Mouse (Mus musculus): ENCODE measurements at regions not wholly inside any gene's neighbourhood (a gene's known extent, or its start where the extent isn't known, plus 50 kb on each side); places are given as distances from the start of the nearest gene placed in this dataset.

DNA sequence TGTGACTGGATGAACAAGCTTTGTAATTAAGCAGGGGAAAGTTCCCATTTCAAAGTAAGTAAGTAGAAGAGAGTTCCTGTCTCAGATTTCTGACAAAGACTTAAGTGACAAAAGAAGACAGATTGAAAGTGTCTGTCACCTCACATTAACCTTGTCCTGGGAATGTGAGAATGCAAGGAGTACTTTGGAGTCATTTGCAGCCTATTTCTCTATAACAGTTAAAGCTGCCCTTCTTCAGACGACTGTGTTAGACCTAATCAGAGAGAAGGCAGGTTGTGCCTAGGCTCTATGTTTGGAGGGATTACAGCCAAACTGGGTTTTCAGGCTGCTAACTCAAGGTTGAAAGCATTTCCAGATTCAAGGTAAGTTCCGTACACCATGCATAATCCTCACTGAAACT lies 446.5 kb downstream of the Pdgfc start:
- DNase-seq (ENCODE audit: low spot score) = no peak

DNA sequence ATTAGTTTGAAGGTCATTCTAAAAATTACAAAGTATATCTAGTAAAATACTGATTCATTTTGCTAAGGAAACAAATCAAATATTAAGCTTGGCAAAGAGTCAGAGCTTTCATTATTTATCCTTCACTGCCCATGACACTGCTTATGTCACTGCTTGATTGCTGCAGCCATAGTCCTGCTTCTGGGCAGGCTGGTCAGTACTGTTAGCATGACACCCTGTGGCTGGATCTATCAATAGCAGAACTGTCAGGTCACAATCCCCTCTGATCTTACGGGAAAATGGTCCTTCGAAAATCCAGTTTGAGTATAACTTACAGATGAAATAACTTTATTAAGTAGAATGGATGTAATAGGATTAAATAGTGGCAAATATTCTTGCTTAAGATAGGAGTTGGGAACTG lies 447.1 kb downstream of the Pdgfc start:
- no peak for DNase-seq (ENCODE audit: low spot score)

GRCm38 (mm10) chr3:81505316-81505715 lies 427.1 kb upstream of the Ctso start:
- DNase-seq (ENCODE audit: low spot score) = no peak

- no peak for DNase-seq (ENCODE audit: low spot score)
Observed at GRCm38 (mm10) chr3:81508611-81509010, 423.8 kb upstream of the Ctso start.

- no peak for DNase-seq (ENCODE audit: low spot score)
Observed at GRCm38 (mm10) chr3:81521804-81522203, 410.6 kb upstream of the Ctso start.

DNA sequence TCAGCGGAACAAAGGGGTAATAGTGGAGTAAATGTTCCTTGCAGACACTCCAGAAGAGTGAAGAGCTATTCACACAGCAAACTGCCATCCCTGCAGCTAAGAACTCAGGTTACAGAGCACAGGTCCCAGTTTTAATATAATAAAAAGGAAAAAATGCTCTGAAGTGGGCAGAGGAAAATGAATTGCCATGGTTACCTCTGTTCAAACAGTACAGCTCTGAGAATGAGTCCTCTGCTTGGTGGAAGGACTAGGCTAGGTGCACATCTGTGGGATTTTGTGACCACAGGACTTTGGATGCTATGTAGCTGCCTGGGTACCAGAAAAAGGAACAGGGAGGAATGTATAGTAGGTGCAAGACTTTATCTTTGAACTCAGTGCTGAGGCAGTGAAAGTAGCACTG lies 401.5 kb upstream of the Ctso start:
- no peak for DNase-seq (ENCODE audit: low spot score)

GRCm38 (mm10) chr3:81535448-81536205 lies 396.8 kb upstream of the Ctso start:
- no peak for DNase-seq (ENCODE audit: low spot score)

GRCm38 (mm10) chr3:81554773-81555172 lies 377.6 kb upstream of the Ctso start:
- DNase-seq (ENCODE audit: low spot score) = no peak

DNA sequence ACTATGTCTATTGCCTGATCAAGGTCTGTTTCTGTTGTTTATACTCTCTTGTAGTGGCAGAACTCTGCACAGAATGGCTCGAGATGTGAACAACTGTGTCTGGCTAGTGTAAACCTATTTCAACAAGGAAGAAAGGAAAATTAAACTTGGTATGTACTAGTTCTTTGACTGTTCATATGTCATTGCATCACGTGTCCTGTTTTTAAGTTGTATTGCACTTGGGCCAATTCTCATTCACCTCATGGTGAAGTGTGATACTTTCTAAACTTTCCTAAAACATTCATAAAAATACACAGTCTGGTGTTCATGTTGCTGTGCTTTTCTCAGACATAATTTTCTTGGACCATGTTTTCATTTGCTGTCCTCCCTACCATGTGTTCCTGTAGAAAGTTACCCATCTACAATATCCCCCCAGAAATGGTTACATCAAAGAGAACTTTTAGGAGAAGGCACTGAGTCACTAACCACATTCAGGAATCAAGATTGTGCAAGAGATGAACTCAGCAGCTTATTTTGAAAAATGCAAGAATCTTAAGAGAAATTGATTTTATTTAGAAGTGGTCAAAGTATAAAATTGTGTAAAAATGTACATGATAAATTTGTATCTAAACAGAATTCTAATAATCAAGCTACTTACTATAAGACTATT lies 369.7 kb upstream of the Ctso start:
- no peak for DNase-seq (ENCODE audit: low spot score)

DNA sequence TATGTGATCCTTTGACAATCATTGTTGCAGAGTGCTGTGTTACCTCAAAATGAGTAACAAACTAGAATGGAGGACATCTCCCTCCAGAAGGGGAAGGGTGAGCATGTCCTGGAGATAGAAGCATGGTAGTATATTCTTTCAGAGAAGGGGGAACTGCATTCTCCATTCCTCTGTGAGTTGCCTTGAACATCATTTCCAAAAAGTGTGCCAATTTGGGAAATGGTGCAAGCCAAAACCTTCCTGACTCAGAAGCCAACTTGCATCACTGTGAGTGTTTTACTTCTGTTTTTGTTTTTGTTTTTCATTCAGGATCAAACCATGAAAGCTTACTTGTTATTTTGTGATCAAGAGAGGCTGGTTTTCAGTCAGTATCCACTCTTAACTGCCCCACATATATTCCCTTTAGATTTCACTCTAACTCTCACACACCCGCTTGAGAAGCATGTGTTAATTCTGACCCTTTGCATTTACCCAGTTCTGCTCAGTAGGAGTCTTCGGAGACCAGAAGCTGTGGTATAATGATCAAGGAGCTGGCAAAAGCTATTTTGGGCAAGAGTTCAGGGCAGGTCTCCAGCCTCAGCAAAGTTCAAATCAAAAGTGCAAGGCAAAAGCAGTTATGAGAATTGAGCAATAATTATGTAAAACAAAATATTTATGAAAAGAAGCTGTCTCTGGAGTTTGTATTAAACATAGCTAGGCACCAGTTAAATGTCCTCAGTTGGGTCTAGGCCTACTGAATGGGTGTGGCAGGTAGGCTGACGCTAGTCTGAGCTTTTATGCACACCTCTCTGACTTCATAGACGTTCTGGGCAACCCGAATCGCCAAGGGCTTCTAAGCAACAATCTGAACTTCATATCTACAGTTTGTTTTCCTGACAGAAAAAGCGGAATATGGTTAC lies 368.3 kb upstream of the Ctso start:
- peak; percentile 37 for DNase-seq (ENCODE audit: low spot score)

DNA sequence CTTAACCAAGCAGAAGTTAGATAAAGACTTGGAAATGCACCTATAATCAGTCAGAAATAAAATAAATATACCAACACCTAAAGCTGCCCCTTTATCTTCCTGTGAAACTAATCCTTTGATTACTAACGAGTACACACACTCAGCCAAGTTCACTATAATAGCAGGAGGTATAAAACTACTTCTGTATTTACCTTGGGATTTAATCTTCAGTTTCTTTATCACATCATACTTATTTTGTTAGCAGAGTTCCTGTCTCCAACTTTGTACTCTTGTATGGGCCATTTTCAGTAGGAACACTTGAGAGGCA lies 367.7 kb upstream of the Ctso start:
- no peak for DNase-seq (ENCODE audit: low spot score)

GRCm38 (mm10) chr3:81583387-81584027 lies 348.9 kb upstream of the Ctso start:
- no peak for DNase-seq (ENCODE audit: low spot score)

GRCm38 (mm10) chr3:81589109-81589508 lies 343.3 kb upstream of the Ctso start:
- DNase-seq (ENCODE audit: low spot score) = no peak

GRCm38 (mm10) chr3:81629157-81629556 lies 303.2 kb upstream of the Ctso start:
- DNase-seq (ENCODE audit: low spot score) = no peak

DNA sequence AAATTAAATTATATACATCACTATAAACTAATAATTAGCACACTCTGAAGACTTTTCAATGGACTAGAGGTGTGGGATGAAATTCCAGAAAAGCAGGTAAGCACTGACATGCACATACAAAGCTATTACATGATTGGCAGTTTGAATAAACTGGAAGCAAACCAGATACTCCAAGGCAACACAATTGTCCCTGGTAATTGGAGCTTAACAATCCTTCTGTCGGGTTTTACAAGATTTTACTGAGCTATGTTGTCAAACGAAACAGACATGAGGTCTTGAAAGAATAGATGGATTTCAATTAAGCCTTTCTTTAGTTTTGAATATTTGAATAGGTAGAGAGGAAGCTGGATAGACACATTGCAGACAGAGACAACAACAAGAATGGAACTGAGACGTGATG lies 273.9 kb upstream of the Ctso start:
- DNase-seq (ENCODE audit: low spot score) = no peak

- no peak for DNase-seq (ENCODE audit: low spot score)
Observed at GRCm38 (mm10) chr3:81661620-81662019, 270.8 kb upstream of the Ctso start.

- no peak for DNase-seq (ENCODE audit: low spot score)
Observed at GRCm38 (mm10) chr3:81666262-81666661, 266.1 kb upstream of the Ctso start.

- DNase-seq (ENCODE audit: low spot score) = no peak
Observed at GRCm38 (mm10) chr3:81676570-81676969, 255.8 kb upstream of the Ctso start.

DNA sequence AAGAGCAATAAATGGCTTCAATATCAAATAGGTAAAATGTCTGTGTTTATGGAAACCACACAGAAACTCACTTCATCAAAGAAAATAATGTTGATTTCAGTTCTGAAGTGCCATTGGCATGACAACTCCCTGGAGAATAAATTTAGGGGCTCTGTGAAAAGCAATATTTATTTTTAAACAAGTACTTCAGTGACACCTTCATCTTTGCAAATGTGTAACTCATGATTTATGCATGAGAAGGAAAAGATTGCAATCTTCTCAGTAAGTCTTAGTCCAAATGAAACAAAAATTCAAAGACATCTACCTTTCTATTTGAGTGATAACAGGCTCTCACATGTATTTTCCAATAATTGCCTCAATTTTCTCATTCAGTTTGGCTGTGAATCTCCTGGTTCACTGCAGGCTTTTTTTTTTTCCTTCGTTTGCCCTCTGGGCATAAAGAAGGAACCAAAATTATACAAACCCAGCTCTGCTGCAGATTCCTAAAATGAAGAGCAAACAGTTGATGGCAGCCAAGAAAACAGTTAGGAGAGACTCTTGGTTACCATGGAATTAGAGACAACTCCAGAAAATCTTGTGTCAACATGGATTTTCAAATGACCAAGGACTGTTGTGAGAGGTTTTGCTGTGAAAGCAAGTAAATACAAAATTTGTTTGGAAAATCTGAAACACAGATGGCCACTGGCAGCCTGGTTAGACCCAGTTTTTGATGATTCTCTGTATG lies 230.3 kb upstream of the Ctso start:
- DNase-seq (ENCODE audit: low spot score) = no peak

GRCm38 (mm10) chr3:81718911-81719310 lies 213.5 kb upstream of the Ctso start:
- no peak for DNase-seq (ENCODE audit: low spot score)

- no peak for DNase-seq (ENCODE audit: low spot score)
Observed at GRCm38 (mm10) chr3:81735463-81735862, 196.9 kb upstream of the Ctso start.

GRCm38 (mm10) chr3:81736838-81737237 lies 195.6 kb upstream of the Ctso start:
- DNase-seq (ENCODE audit: low spot score) = no peak

All from lung, postnatal 25 days (tissue).